Mouse (Mus musculus): Measurements from ENCODE around the gene Tmem50a. TPM values are rescaled to one million over a fixed set of nuclear protein-coding genes. Genes with fewer than 3 reads are reported as not detected.

Gene Tmem50a
- polyA plus RNA-seq, 1 experiment from 2014 or later, result 279 TPM

DNA sequence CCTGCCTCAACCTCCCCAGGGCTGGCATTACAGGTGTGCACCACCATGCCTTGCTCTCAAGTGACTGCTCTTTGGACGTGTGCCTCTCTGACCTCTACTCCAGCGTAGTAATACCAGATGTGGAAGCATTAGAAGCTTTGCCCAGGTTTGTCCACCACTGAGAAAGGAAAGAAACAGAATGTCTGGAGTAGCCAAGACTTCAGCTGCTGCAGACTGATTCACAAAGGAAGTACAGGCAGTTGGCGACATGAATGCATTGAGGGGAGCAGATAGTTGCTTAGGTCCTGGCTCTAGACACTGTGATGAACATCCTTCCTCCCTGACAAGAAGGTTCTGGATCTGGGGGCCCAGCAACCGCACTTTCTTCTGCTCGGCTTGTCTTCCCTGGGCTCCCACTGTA, 58.8 kb downstream of the Tmem50a start:
- H3K79me2 ChIP-seq (ENCODE audit: inconsistent target), result peaks cover 12% of the 10 kb centered on the region; the same call in 1 of the 2 replicates
- WGBS (ENCODE audit: missing documents), result 85% methylated on average over 5 of the region's 5 CpGs
- no peak overlapping the region for H3K4me3 ChIP-seq (ENCODE audit: inconsistent target)
- no peaks in the 10 kb centered on the region for H3K36me3 ChIP-seq (ENCODE audit: inconsistent target)
- no peak overlapping the region for H3K27ac ChIP-seq

DNA sequence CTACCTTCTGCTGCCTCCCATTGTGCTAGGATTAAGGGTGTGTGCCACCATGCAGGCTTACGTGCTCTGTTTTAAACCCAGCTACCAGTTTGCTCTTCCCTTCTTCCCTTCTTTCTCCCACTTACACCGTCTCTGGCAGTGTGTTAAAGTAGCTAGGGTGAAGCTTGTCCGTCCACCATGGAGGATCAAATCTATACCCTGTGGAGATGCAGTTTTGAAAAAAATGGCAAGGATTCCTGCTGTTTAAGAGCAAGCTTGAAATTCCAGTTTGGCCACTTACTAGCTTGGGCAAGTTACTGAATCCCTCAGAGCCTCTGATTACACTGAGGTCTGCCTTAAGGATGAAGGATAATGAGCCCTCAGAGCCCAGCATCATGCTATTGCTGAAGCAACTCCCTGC, 59.5 kb downstream of the Tmem50a start:
- Histone ChIP-seq H3K4me3 (ENCODE audit: inconsistent target) (no peak overlapping the region), H3K27ac (no peak overlapping the region), H3K79me2 (ENCODE audit: inconsistent target) (peaks cover 19% of the 10 kb centered on the region), H3K36me3 (ENCODE audit: inconsistent target) (no peaks in the 10 kb centered on the region)
- 97% methylated on average over 3 of the region's 3 CpGs for WGBS (ENCODE audit: missing documents)

DNA sequence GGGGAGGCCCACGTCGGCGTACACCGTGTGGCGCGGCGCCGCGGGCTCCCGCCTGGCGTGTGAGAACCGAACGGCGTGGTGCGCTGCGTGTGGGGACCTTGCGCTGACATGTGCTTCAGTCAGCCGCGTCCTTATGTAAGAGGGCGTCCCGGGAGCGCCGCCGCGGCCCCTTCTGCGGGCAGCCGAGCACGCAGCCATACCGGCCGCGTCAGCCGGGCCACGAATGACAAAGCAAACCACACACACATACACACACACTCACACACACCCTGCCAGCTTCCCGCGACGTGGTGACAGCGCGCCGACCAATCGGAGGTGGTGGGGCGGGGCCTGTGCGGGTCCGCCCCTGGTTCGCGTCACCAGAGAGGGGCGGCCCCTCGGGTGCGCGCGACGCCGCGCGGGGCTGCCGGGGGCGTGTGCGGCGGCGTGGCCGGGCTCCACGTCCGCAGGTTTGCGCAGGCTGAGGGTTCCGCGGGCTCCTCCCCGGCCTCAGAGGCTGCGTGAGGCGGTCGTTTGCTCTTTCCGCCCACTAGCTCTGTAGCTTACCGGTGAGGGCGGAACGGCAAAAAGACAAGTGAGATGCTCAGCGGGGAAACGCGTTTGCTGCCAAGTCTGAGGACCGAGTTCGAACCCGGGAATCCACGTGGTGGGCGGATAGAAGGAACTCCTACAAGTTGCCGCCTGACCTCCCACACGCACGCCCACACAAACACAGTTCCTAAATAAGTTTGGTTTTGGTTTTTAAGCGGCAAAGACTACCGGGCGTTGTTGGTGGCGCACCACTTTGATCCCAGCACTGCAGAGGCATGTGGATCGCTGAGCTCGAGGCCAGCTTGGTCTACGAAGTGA, 61.0 kb downstream of the Tmem50a start:
- Histone ChIP-seq H3K79me2 (ENCODE audit: inconsistent target) (peaks cover 34% of the 10 kb centered on the region), H3K36me3 (ENCODE audit: inconsistent target) (no peaks in the 10 kb centered on the region), H3K4me3 (ENCODE audit: inconsistent target) (peak overlapping the region; percentile 40), H3K27ac (peak overlapping the region; percentile 24)
- 2% methylated on average over 82 of the region's 91 CpGs for WGBS (ENCODE audit: missing documents)

DNA sequence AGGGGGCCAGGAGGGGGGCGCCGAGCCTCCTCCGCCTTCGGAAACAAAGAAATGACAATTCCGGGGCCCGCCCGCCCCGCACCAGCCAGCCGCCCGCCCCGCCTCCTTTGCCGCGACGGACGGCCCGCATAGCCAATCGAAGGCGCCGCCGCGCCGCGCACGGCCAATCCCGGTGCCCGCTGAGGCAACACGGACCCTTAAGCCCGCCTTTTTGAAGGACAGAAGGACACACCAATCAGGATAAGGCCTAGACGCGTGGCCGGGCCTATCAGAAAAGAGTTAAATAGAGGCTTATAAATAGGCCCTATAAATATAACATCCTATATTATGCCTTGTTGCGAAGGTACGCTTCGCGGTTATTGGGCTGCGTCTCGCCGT, 61.6 kb downstream of the Tmem50a start, which contains the start of gene Maco1:
TSS of gene Maco1 (minus strand) at position 87 of the 378 bp plus-strand sequence.
- H3K79me2 ChIP-seq (ENCODE audit: inconsistent target), result peaks cover 40% of the 10 kb centered on the region
- H3K36me3 ChIP-seq (ENCODE audit: inconsistent target), result no peaks in the 10 kb centered on the region
- H3K27ac ChIP-seq, result peak within 1 kb of the TSS; percentile 24
- WGBS (ENCODE audit: missing documents), result 0% methylated on average over 22 of the region's 38 CpGs
- H3K4me3 ChIP-seq (ENCODE audit: inconsistent target), result peak within 1 kb of the TSS; percentile 40

DNA sequence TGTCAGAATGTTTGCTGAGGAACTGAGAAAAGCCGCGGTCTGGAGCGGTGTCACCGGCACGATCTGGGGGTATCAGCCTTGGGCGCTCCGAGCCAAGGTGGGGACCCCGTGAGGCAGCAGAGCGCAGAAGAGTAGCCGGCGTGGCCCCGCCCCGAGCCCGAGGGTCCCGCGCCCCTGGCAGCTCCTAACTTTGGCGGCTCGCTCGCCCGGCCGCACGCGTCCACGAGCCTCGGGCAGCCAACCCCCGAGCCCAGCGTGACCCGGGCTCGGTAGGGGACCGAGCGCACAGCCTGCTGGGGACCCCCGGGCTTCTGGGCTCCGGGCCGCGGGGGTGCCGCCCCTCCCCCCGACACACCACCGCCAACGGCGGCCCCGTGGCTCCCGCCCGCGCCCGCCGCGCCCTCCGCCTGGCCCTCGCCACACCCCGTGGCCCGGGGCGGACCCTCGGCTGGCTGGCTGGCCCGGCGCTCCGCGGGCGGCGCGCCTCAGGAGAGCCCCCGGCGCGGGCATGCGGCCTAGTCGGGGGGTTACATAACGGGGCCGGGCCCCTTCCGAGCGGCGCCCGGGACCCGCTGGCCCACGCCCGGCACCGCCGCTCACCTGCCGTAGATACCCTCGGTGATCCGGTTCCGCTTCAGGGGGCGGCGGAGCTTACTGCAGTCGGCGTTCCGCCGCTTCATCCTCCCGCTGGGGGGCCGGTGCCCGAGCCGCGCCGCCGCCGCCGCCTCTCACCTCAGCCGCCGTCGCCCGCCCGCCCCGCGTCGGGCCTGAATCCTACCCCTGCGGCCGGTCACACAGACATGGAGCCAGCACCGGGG, 62.2 kb downstream of the Tmem50a start:
- Histone ChIP-seq H3K36me3 (ENCODE audit: inconsistent target) (no peaks in the 10 kb centered on the region), H3K79me2 (ENCODE audit: inconsistent target) (peaks cover 46% of the 10 kb centered on the region), H3K4me3 (ENCODE audit: inconsistent target) (peak overlapping the region; percentile 33), H3K27ac (no peak overlapping the region)
- under 1% methylated on average over 89 of the region's 106 CpGs for WGBS (ENCODE audit: missing documents)

DNA sequence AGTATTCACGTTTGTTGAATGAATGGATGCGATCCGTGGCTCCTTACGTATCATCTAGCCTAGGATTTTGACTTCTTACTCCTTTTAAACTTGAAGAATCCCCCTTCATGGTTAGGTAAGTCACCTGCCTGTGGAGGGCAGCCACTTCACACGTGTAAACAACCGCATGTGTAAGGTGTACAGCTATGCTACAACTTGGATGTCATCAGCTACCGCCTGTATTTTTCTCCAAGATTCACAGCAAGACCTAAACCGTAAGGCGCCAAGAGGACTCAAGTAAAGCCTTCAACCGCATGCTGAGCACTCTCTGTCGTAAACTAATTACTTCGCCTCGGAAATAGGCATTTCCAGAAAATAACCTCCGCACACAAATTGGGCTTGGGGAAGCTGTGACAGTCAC, 62.9 kb downstream of the Tmem50a start:
- H3K4me3 ChIP-seq (ENCODE audit: inconsistent target), result peak overlapping the region; percentile 33
- WGBS (ENCODE audit: missing documents), result 14% methylated on average over 14 of the region's 14 CpGs
- no peak overlapping the region for H3K27ac ChIP-seq
- H3K36me3 ChIP-seq (ENCODE audit: inconsistent target), result no peaks in the 10 kb centered on the region
- peaks cover 54% of the 10 kb centered on the region for H3K79me2 ChIP-seq (ENCODE audit: inconsistent target)

DNA sequence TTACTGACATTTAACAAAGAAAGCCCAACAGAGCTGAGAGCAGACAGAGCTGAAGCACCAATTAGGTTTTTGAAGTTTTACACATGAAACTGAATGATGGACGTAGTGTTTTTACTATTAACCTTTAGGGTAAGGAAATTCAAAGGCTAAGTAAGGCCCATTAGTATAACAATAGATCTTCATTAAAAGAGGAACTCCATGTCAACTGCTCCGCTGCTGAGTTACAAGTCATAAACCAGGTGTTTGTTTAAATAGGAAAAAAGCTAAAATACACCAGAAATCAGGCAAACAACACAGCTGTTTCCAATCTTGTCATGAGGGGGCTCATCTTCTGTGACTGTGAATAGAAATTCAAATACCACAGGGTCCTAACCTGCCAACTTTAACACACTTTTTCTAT, 63.6 kb downstream of the Tmem50a start:
- no peak overlapping the region for H3K4me3 ChIP-seq (ENCODE audit: inconsistent target)
- no peak overlapping the region for H3K27ac ChIP-seq
- 52% methylated on average over 2 of the region's 2 CpGs for WGBS (ENCODE audit: missing documents)
- H3K79me2 ChIP-seq (ENCODE audit: inconsistent target), result peaks cover 60% of the 10 kb centered on the region
- H3K36me3 ChIP-seq (ENCODE audit: inconsistent target), result no peaks in the 10 kb centered on the region

DNA sequence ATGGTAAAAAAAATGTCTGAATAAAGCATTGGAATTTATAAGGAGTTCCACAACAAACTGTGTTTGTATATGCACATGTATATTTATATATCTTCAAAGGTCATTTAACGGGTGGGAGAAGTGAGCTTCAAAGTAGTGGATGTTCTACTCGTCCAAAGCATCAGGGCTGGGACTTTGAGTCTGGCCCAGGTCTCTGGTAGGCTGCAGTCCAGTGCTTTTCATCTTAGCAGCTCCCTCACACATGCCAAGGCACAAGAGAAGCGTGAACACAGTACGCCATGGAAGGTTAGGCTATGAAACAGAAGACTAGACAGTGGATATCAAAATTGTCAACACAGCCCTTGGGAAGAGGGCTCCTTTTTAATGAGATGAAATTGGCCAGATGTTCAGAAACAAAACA, 64.3 kb downstream of the Tmem50a start:
- no peaks in the 10 kb centered on the region for H3K36me3 ChIP-seq (ENCODE audit: inconsistent target)
- H3K79me2 ChIP-seq (ENCODE audit: inconsistent target), result peaks cover 67% of the 10 kb centered on the region
- no peak overlapping the region for H3K27ac ChIP-seq

More for the DNA sequence above, 64.3 kb downstream of the Tmem50a start:
- whole genome bisulfite sequencing (ENCODE audit: missing documents), result 97% methylated on average over 4 of the region's 4 CpGs
- no peak overlapping the region for H3K4me3 ChIP-seq (ENCODE audit: inconsistent target)

Other genes starting within 250 kb of the Tmem50a start
- gene Man1c1, start 210.7 kb downstream of the Tmem50a start, polyA plus RNA-seq (2018), result 82.3 to 124 TPM (median 103 TPM) in 3 replicates
- gene Ldlrap1, start 147.0 kb downstream of the Tmem50a start, polyA plus RNA-seq (2018), result 34.2 to 76.5 TPM (median 43.1 TPM) in 3 replicates
- gene Maco1, start 61.7 kb downstream of the Tmem50a start, polyA plus RNA-seq (2018), result 14.4 to 24.0 TPM (median 21.7 TPM) in 3 replicates
- not detected in 3 replicates for gene Rhd, start 50.5 kb downstream of the Tmem50a start, polyA plus RNA-seq (2018)
- gene Rsrp1, start 8.6 kb upstream of the Tmem50a start, polyA plus RNA-seq (2018), result 194 to 679 TPM (median 250 TPM) in 3 replicates
- 65.7 to 116 TPM (median 81.0 TPM) in 3 replicates for gene Syf2, start 15.9 kb upstream of the Tmem50a start, polyA plus RNA-seq (2018)
- 0.75 to 1.8 TPM (median 1.3 TPM) in 3 replicates for gene Runx3, start 205.6 kb upstream of the Tmem50a start, polyA plus RNA-seq (2018)